Mouse (Mus musculus): ENCODE results near the gene Exd1. TPM values are rescaled to one million over a fixed set of nuclear protein-coding genes. Genes with fewer than 3 reads are reported as not detected.
"Not testable (repeated sequence)": the region's sequence is repeated elsewhere in the genome, so short reads cannot be mapped to it uniquely, and the experiment has no call there.

Gene Exd1
- polyA plus RNA-seq, 1 experiment from 2014 or later = 0.54 TPM

GRCm38 (mm10) chr2:119525422-119525821 is 22.0 kb downstream of the Exd1 start:
- Histone ChIP-seq H3K9ac (no peak overlapping the region), H3K27ac (no peak overlapping the region), H3K4me3 (no peak overlapping the region), H3K27me3 (no peaks in the 10 kb centered on the region), H3K4me1 (no peaks in the 10 kb centered on the region), H3K4me2 (replicated peaks) (no peak overlapping the region), H3K36me3 (no peaks in the 10 kb centered on the region), H3K9me3 (replicated peaks) (no peaks in the 10 kb centered on the region)
- WGBS = 47% methylated on average over 4 of the region's 4 CpGs
- no peak for ATAC-seq (ENCODE audit: low FRiP score)

DNA sequence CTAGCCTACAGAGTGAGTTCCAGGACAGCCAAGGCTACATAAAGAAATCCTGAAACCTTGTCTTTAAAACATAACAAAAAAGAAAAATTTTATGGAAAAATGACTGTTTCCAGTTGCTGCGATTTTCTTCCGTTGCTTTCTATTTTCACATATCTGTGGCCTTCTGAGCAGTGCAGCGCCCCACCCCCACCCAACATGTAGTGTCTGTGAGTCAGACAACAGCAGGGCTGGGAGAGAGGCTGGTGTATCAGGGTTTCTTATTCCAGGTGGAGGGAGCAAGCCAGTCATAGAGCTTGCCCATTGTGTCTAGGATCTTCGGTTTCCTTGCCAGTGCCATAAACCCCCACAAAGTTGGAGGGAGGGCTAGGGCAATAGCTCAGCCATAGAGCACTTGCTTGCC is 23.6 kb downstream of the Exd1 start:
- Histone ChIP-seq H3K4me3 (no peak overlapping the region), H3K9ac (no peak overlapping the region), H3K27me3 (no peaks in the 10 kb centered on the region), H3K36me3 (no peaks in the 10 kb centered on the region), H3K4me2 (replicated peaks) (no peak overlapping the region), H3K27ac (no peak overlapping the region), H3K9me3 (replicated peaks) (no peaks in the 10 kb centered on the region), H3K4me1 (no peaks in the 10 kb centered on the region)
- WGBS = 91% methylated on average over 4 of the region's 4 CpGs
- ATAC-seq (ENCODE audit: low FRiP score) = no peak

DNA sequence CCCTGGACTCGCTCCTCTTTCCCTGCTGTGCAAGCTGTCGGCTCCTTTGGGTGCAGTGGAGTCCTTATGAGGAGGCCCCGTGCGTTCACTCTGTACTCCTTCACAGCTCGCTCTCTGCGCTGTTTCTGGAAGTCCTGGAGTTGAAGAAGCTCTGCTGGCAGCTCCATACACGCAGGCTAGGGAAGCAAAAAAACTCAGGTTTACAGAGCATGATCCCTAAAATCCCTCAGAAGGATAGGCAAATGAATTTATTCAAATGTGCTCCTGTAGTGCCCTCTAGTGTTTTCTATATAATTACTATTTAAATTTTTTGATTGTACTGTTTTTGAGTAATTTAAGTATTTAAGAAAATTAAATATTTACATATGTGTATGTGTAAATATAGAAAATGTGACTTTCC is 26.9 kb downstream of the Exd1 start:
- no peak for ATAC-seq (ENCODE audit: low FRiP score)
- H3K36me3 ChIP-seq = no peaks in the 10 kb centered on the region
- H3K9me3 ChIP-seq (replicated peaks) = no peaks in the 10 kb centered on the region
- WGBS = 79% methylated on average over 7 of the region's 7 CpGs
- no peak overlapping the region for H3K4me2 ChIP-seq (replicated peaks)
- H3K4me3 ChIP-seq = no peak overlapping the region
- H3K27ac ChIP-seq = no peak overlapping the region
- H3K4me1 ChIP-seq = no peaks in the 10 kb centered on the region
- H3K27me3 ChIP-seq = no peaks in the 10 kb centered on the region
- H3K9ac ChIP-seq = no peak overlapping the region

DNA sequence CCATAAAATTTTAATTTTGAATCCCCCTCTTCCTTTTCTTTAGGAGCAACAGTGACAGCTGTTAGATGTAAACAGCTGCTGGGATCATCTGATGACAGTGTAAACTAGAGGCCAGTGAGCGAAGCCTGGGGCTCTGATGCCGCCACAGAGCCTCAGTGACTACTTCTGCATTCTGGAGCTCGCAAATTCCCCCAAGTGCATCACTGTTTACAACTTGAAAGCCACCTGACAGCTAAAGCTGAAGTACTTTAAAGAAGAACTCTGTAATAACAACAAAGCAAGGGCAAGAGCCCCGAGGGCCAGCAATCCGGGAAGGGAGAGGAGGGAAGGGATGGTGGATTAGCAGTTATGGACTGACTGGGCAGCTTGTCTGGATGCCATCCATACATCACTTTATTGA is 30.6 kb downstream of the Exd1 start:
- Histone ChIP-seq H3K4me1 (no peaks in the 10 kb centered on the region), H3K4me2 (replicated peaks) (no peak overlapping the region), H3K27me3 (no peaks in the 10 kb centered on the region), H3K9ac (no peak overlapping the region), H3K36me3 (no peaks in the 10 kb centered on the region), H3K4me3 (no peak overlapping the region), H3K9me3 (replicated peaks) (no peaks in the 10 kb centered on the region), H3K27ac (no peak overlapping the region)
- ATAC-seq (ENCODE audit: low FRiP score) = no peak
- 63% methylated on average over 5 of the region's 5 CpGs for WGBS

DNA sequence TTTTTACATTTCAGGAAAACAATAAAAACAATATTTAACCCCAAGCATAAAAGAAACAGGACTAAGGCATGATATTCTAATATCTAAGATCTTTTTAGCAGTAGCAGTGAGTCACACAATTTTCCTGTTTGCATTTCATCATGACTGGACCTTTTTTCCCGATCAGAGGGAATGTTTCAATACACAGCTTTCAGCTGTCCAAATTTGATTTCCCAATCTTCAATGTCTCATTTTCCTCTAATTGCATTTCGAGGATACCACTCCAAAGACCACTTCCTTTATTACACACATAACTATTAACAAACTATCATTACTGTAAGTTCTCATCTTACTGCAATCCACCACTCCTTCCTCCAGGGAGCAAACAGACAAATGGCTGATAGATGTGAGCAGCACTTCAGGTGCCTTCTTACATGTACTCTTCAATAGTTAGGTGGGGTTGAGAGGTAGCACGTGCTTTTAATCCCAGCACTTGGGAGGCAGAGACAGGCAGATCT is 33.4 kb downstream of the Exd1 start:
- H3K4me3 ChIP-seq = no peak overlapping the region

DNA sequence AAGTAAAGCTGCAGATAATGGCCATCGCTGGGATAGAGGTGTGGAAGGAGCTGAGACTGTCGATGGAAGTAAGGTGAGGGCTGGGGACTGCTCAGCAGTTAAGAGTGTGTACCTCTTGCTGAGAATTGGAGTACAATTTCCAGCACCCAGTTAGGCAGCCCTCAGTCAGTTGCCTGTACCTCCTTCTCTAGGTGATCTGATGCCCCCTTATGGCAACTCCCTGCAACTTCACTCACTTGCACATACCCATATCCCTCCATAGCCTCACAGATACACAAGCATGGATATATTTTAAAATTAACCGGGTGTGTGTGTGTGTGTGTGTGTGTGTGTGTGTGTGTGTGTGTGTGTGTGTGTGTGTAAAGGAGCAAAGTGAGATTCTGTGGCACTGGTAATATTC is 35.1 kb downstream of the Exd1 start:
- H3K9ac ChIP-seq = no peak overlapping the region
- ATAC-seq (ENCODE audit: low FRiP score) = no peak
- WGBS = 76% methylated on average over 3 of the region's 3 CpGs
- H3K36me3 ChIP-seq = no peaks in the 10 kb centered on the region
- H3K4me3 ChIP-seq = no peak overlapping the region
- no peak overlapping the region for H3K4me2 ChIP-seq (replicated peaks)
- H3K27me3 ChIP-seq = no peaks in the 10 kb centered on the region
- H3K9me3 ChIP-seq (replicated peaks) = no peaks in the 10 kb centered on the region
- no peaks in the 10 kb centered on the region for H3K4me1 ChIP-seq
- H3K27ac ChIP-seq = no peak overlapping the region

More for the DNA sequence above, 33.4 kb downstream of the Exd1 start:
- H3K36me3 ChIP-seq = no peaks in the 10 kb centered on the region
- H3K27ac ChIP-seq = no peak overlapping the region
- no peak overlapping the region for H3K9ac ChIP-seq
- ATAC-seq (ENCODE audit: low FRiP score) = no peak
- WGBS = 86% methylated on average over 3 of the region's 3 CpGs
- no peaks in the 10 kb centered on the region for H3K9me3 ChIP-seq (replicated peaks)
- H3K4me1 ChIP-seq = no peaks in the 10 kb centered on the region
- H3K27me3 ChIP-seq = no peaks in the 10 kb centered on the region
- no peak overlapping the region for H3K4me2 ChIP-seq (replicated peaks)

DNA sequence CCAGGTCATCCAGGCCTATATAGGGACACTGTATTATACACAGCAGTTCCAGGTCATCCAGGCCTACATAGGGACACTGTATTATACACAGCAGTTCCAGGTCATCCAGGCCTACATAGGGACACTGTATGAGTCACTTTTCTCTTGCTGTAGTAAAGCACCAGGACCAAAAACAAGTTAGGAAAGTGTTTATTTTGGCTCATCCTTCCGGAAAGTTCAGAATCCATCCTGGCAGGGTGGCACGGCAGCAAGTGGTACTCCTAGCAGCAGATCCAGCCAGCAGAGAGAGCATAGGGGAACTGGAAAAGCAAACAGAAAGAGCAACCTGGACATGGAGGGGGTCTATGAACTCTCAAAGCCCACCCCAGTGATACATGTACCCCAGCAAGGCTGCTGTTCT is 36.6 kb downstream of the Exd1 start:
- H3K36me3 ChIP-seq = no peaks in the 10 kb centered on the region
- H3K4me2 ChIP-seq (replicated peaks) = no peak overlapping the region
- H3K4me3 ChIP-seq = no peak overlapping the region
- H3K9me3 ChIP-seq (replicated peaks) = no peaks in the 10 kb centered on the region
- no peaks in the 10 kb centered on the region for H3K27me3 ChIP-seq
- no peak for ATAC-seq (ENCODE audit: low FRiP score)
- H3K4me1 ChIP-seq = no peaks in the 10 kb centered on the region
- WGBS = 69% methylated on average over 2 of the region's 2 CpGs
- H3K27ac ChIP-seq = no peak overlapping the region
- H3K9ac ChIP-seq = no peak overlapping the region

DNA sequence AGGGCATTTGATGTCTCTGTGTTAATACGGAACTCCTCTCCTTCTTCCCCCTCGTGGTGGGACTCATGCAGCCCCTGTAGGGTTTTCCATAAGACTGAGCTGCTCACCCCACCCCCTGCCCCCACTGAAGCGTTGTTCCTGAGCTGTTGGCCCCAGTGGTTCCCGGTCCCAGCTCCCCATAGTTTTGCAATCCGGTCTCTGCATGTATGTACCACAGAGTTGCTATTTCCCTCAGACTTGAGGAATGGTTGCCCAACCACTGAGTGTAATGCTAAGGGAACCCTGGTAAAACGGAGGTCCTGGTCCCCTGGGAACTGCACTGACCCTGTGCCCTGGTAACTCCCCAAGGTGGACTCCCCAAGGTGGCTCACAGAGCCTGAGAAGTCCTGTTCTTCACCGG is 38.9 kb downstream of the Exd1 start:
- 65% methylated on average over 7 of the region's 7 CpGs for WGBS
- not testable (repeated sequence) for H3K36me3 ChIP-seq; H3K9me3 ChIP-seq (replicated peaks); H3K27me3 ChIP-seq; H3K9ac ChIP-seq; H3K27ac ChIP-seq; ATAC-seq (ENCODE audit: low FRiP score); H3K4me1 ChIP-seq; H3K4me2 ChIP-seq (replicated peaks); H3K4me3 ChIP-seq

GRCm38 (mm10) chr2:119507108-119507507 is 40.3 kb downstream of the Exd1 start:
- H3K9ac ChIP-seq = no peak overlapping the region
- H3K27me3 ChIP-seq = no peaks in the 10 kb centered on the region
- H3K27ac ChIP-seq = no peak overlapping the region
- no peak overlapping the region for H3K4me3 ChIP-seq
- H3K4me2 ChIP-seq (replicated peaks) = no peak overlapping the region
- no peaks in the 10 kb centered on the region for H3K4me1 ChIP-seq
- H3K9me3 ChIP-seq (replicated peaks) = no peaks in the 10 kb centered on the region
- H3K36me3 ChIP-seq = no peaks in the 10 kb centered on the region
- ATAC-seq (ENCODE audit: low FRiP score) = no peak

DNA sequence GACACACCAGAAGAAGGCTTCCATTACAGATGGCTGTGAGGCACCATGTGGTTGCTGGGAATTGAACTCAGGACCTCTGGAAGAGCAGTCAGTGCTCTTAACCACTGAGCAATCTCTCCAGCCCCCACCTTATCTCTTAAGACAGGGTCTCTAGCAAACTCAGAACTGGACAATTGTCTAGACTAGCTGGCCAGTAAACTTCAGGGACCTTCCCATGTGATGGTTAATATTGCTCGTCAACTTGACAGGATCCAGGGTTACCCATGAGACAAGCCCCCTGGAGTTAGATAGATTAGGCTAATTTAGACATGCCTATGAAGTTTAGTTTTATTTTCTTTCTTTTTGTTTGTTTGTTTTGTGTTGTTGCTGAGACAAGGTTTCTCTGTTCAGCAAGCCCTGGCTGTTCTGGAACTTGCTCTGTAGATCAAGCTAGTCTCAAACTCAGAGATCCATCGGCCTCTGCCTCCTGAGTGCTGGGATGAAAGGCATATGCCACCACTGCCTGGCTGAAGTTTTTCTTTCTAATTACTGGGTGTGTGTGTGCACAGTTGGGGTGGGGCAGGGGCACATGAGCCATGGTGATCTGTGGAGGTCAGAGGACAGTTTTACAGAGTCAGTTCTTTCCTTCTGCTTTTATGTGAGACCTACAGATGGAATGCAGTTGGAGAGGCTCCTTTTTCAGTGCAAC is 46.3 kb downstream of the Exd1 start:
- Histone ChIP-seq H3K4me3 (no peak overlapping the region), H3K9ac (no peak overlapping the region), H3K9me3 (replicated peaks) (no peaks in the 10 kb centered on the region), H3K27me3 (no peaks in the 10 kb centered on the region), H3K4me2 (replicated peaks) (no peak overlapping the region), H3K27ac (no peak overlapping the region), H3K4me1 (no peaks in the 10 kb centered on the region), H3K36me3 (no peaks in the 10 kb centered on the region)
- 76% methylated on average over 2 of the region's 2 CpGs for WGBS
- ATAC-seq (ENCODE audit: low FRiP score) = no peak

DNA sequence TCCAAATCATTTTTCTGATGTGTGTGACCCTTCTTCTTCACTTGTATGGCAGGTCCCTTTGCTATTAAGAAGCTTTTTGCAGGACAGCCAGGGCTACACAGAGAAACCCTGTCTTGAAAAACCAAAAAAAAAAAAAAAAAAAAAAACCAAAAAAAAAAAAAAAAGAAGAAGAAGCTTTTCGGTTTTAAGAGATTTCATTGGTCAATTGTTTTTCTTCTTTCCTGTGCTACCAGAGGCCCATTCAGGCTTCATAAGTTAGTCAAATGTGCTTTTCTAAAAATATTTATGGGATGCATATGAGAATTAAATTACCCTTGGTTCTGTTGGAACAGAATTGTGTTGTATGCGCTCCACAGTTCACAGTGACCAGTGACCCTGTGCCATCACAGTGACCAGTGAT is 48.6 kb downstream of the Exd1 start:
- ATAC-seq (ENCODE audit: low FRiP score) = no peak
- H3K27me3 ChIP-seq = no peaks in the 10 kb centered on the region
- H3K9me3 ChIP-seq (replicated peaks) = no peaks in the 10 kb centered on the region
- H3K4me3 ChIP-seq = no peak overlapping the region
- WGBS = 83% methylated on average over 2 of the region's 2 CpGs
- H3K4me2 ChIP-seq (replicated peaks) = no peak overlapping the region
- no peak overlapping the region for H3K27ac ChIP-seq
- no peaks in the 10 kb centered on the region for H3K4me1 ChIP-seq
- no peaks in the 10 kb centered on the region for H3K36me3 ChIP-seq
- no peak overlapping the region for H3K9ac ChIP-seq

DNA sequence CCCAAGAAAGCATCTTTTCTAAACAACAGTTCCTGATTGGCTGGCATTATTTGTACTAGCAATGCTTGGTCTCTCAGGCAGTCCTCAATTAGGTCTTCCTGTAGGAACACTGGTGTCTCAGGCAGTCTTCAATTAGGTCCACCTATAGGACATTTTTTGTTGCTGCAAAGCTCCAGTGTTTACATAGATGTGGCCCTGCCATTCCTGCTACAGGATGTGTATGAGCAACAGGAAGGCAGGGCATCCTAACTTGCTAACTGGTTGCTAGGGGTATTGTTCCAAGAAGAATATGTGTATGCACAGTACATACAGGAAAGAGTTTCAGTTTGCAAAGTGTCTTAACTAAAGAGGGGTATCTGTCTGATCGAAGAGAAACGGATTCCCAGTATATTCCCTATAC is 51.3 kb downstream of the Exd1 start:
- Histone ChIP-seq H3K4me3 (no peak overlapping the region), H3K27ac (no peak overlapping the region), H3K9me3 (replicated peaks) (no peaks in the 10 kb centered on the region), H3K4me1 (no peaks in the 10 kb centered on the region), H3K4me2 (replicated peaks) (no peak overlapping the region), H3K36me3 (no peaks in the 10 kb centered on the region), H3K27me3 (no peaks in the 10 kb centered on the region), H3K9ac (no peak overlapping the region)
- 86% methylated on average over 2 of the region's 2 CpGs for WGBS
- ATAC-seq (ENCODE audit: low FRiP score) = no peak

- WGBS = 66% methylated on average over 5 of the region's 5 CpGs
- ATAC-seq (ENCODE audit: low FRiP score) = no peak
- H3K27me3 ChIP-seq = no peaks in the 10 kb centered on the region
- no peaks in the 10 kb centered on the region for H3K4me1 ChIP-seq
- no peak overlapping the region for H3K4me2 ChIP-seq (replicated peaks)
- no peaks in the 10 kb centered on the region for H3K36me3 ChIP-seq
- H3K4me3 ChIP-seq = no peak overlapping the region
- no peak overlapping the region for H3K27ac ChIP-seq
- no peak overlapping the region for H3K9ac ChIP-seq
- H3K9me3 ChIP-seq (replicated peaks) = no peaks in the 10 kb centered on the region
Observed at GRCm38 (mm10) chr2:119491953-119492352, 55.5 kb downstream of the Exd1 start.

Measured in hindbrain, embryonic 12.5 days (tissue).